Mouse (Mus musculus) midbrain, embryonic 16.5 days (tissue): Measurements from ENCODE around the gene A730015C16Rik. TPM values are rescaled to one million over a fixed set of nuclear protein-coding genes. Genes with fewer than 3 reads are reported as not detected.

ENCODE experiments used
- ATAC-seq: fragments of 200-750 bp; cut with Nextera tagmentation; 2 replicates; pipeline ENCODE4 v1.8.0; 2017; ENCODE audit warnings: moderate TSS enrichment
- H3K27ac ChIP-seq: fragments of 300-500 bp; sonication (generic); 2 replicates; pipeline ENCODE4 v1.5.1; 2014; ENCODE audit warnings: mild to moderate bottlenecking, low read length, mixed read lengths
- H3K27me3 ChIP-seq: fragments of 300-500 bp; sonication (generic); 2 replicates; pipeline ENCODE4 v1.6.1; 2014; ENCODE audit warnings: low read depth, low read length, mixed read lengths; ENCODE audit not compliant: control insufficient read depth, insufficient read depth
- H3K36me3 ChIP-seq: fragments of 300-500 bp; sonication (generic); 2 replicates; pipeline ENCODE4 v1.6.1; 2014; ENCODE audit warnings: mild to moderate bottlenecking, low read length, moderate library complexity, mixed read lengths; ENCODE audit not compliant: control insufficient read depth, insufficient read depth
- H3K4me1 ChIP-seq: fragments of 300-500 bp; sonication (generic); 2 replicates; pipeline ENCODE4 v1.6.1; 2014; ENCODE audit warnings: mild to moderate bottlenecking, low read length, mixed read lengths; ENCODE audit not compliant: control insufficient read depth, insufficient read depth
- H3K4me2 ChIP-seq: fragments of 300-500 bp; sonication (generic); 2 replicates; pipeline ENCODE4 v1.6.1; 2014; ENCODE audit warnings: mild to moderate bottlenecking, low read length, mixed read lengths
- H3K4me3 ChIP-seq: fragments of 300-500 bp; sonication (generic); 2 replicates; pipeline ENCODE4 v1.5.1; 2014; ENCODE audit warnings: low read depth, mild to moderate bottlenecking, low read length, moderate library complexity, mixed read lengths
- H3K9ac ChIP-seq: fragments of 300-500 bp; sonication (generic); 2 replicates; pipeline ENCODE4 v1.6.1; 2014; ENCODE audit warnings: low read depth, low read length, mixed read lengths
- H3K9me3 ChIP-seq: fragments of 300-500 bp; sonication (generic); replicated peaks from 2 replicates; pipeline ENCODE4 v1.6.1; 2014; ENCODE audit warnings: mild to moderate bottlenecking, low read length, mixed read lengths; ENCODE audit not compliant: control insufficient read depth, poor library complexity, severe bottlenecking
- WGBS: fragments of 180-500 bp; shearing (Covaris S2); extraction: QIAGEN DNeasy Blood & Tissue Kit; methylation state at CpG from one replicate; pipeline ENCODE4 v1.1.7; 2014; 5-methylcytosine and 5-hydroxymethylcytosine counted together
- polyA plus RNA-seq: library from polyadenylated mRNA; unstranded; fragments of >200 nt; fragmentation: Nextera tagmentation; extraction: Ambion mirVana; gene quantifications from 2 replicates; pipeline ENCODE4 v1.2.1, GENCODE M21; 2015

Gene A730015C16Rik
- polyA plus RNA-seq, 1 experiment from 2014 or later = 0.79 TPM

- Histone ChIP-seq H3K4me2 (peak within 1 kb of the TSS; percentile 99), H3K9me3 (no peaks in the 10 kb centered on the region), H3K4me3 (peak within 1 kb of the TSS; percentile 93), H3K36me3 (peaks cover 4% of the 10 kb centered on the region; the same call in 1 of the 2 replicates), H3K27ac (peak within 1 kb of the TSS; percentile 84), H3K27me3 (no peaks in the 10 kb centered on the region), H3K9ac (peak within 1 kb of the TSS; percentile 80), H3K4me1 (peaks cover 25% of the 10 kb centered on the region)
- ATAC-seq = peak; percentile 92
- under 1% methylated on average over 77 of the region's 77 CpGs for WGBS
These were observed 509 bp downstream of the A730015C16Rik start, which contains the start of gene Kti12 for GRCm38 (mm10) chr4:108847715-108848504. Kti12 (plus strand) TSS chr4:108847785.

- no peak for ATAC-seq
- H3K9me3 ChIP-seq = no peaks in the 10 kb centered on the region
- 95% methylated on average over 5 of the region's 5 CpGs for WGBS
These were observed 2.4 kb downstream of the A730015C16Rik start for GRCm38 (mm10) chr4:108845824-108846569.

DNA sequence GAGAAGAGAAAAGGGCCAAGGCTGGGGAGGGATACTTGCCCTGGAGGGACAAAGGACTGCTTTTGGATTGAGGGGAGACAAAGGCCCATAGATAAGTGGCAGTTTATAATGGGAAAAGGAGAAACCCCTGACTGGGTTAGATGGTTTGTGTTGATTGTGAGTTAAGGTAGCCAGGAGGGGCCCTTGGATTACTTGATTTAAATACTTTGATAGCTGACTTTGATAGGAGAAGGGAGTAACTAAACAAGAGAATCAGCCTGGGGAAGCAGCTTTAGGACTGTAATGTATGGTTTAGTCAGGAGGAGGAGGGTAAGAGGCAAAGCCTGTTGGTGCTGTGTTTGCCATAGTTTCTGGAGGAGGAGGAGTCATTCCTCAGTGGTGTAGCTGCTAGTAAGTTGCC lies 5.1 kb downstream of the A730015C16Rik start:
- ATAC-seq = no peak

More at GRCm38 (mm10) chr4:108845824-108846569, 2.4 kb downstream of the A730015C16Rik start:
- Histone ChIP-seq H3K4me1 (peaks cover 25% of the 10 kb centered on the region), H3K4me2 (no peak overlapping the region), H3K9ac (no peak overlapping the region), H3K4me3 (no peak overlapping the region), H3K27ac (no peak overlapping the region), H3K27me3 (no peaks in the 10 kb centered on the region), H3K36me3 (peaks cover 4% of the 10 kb centered on the region; the same call in 1 of the 2 replicates)

GRCm38 (mm10) chr4:108841920-108842578 lies 6.4 kb downstream of the A730015C16Rik start:
- H3K4me2 ChIP-seq = no peak overlapping the region
- H3K9ac ChIP-seq = no peak overlapping the region
- peaks cover 7% of the 10 kb centered on the region for H3K4me1 ChIP-seq
- no peaks in the 10 kb centered on the region for H3K27me3 ChIP-seq
- H3K4me3 ChIP-seq = no peak overlapping the region
- no peaks in the 10 kb centered on the region for H3K9me3 ChIP-seq
- no peak for ATAC-seq
- 92% methylated on average over 7 of the region's 7 CpGs for WGBS
- 0 out of 2 replicates have a peak, but pooled peaks cover 2% of the 10 kb centered on the region for H3K36me3 ChIP-seq
- no peak overlapping the region for H3K27ac ChIP-seq

More for the DNA sequence above, 5.1 kb downstream of the A730015C16Rik start:
- Histone ChIP-seq H3K27ac (no peak overlapping the region), H3K4me1 (peaks cover 4% of the 10 kb centered on the region; the same call in 1 of the 2 replicates), H3K9ac (no peak overlapping the region), H3K4me2 (no peak overlapping the region), H3K9me3 (no peaks in the 10 kb centered on the region), H3K27me3 (no peaks in the 10 kb centered on the region), H3K4me3 (no peak overlapping the region), H3K36me3 (0 out of 2 replicates have a peak, but pooled peaks cover 2% of the 10 kb centered on the region)

DNA sequence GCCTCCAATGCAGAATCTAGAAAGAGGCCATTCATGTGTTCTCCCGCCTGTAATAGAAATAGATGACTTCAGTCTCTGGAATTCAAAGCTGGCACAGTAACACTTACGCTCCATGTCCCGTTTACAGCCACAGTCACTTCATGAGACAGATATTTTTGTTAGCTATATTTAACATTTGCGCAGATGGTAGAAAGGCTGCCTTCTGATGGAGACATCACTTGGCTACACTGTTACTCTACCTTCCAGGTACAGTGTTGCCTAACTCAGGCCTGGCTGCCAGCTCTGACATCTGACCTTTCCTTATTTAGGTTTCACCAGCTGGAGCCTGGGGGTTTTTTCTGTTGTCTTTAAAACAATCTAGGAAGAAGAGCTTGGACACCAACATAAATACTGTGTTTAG lies 10.4 kb downstream of the A730015C16Rik start:
- Histone ChIP-seq H3K4me1 (peaks cover 22% of the 10 kb centered on the region), H3K4me2 (no peak overlapping the region), H3K9me3 (no peaks in the 10 kb centered on the region), H3K36me3 (0 out of 2 replicates have a peak, but pooled peaks cover 2% of the 10 kb centered on the region), H3K4me3 (no peak overlapping the region), H3K9ac (no peak overlapping the region), H3K27ac (no peak overlapping the region), H3K27me3 (no peaks in the 10 kb centered on the region)
- WGBS = 91% methylated on average over 4 of the region's 4 CpGs
- no peak for ATAC-seq

DNA sequence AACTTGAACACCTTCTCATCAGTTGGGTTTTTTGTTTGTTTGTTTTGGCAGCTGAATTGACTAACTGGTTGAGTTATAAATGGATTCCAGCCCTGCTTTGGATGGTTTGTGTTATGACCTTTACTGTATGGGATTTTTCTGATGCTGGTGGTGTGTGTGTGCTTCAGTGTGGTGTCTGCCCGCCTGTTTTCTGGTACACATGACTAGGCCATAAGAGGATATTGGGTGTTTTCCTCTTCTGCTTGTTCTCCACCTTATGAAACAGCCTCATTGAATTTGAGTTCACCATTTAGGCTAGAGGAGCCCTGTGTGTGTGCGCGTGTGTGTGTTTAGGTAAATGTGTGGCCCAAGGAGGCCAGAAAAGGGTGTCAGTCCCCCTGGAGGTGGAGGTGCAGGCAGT lies 12.9 kb downstream of the A730015C16Rik start:
- 0 out of 2 replicates have a peak, but pooled peaks cover under 1% of the 10 kb centered on the region for H3K36me3 ChIP-seq
- peak overlapping the region; percentile 70 for H3K9ac ChIP-seq
- ATAC-seq = no peak
- H3K4me2 ChIP-seq = peak overlapping the region; percentile 83
- H3K4me3 ChIP-seq = peak overlapping the region; percentile 57
- H3K9me3 ChIP-seq = no peaks in the 10 kb centered on the region
- H3K27me3 ChIP-seq = no peaks in the 10 kb centered on the region
- H3K27ac ChIP-seq = peak overlapping the region; percentile 93; the same call in 1 of the 2 replicates
- H3K4me1 ChIP-seq = peaks cover 36% of the 10 kb centered on the region
- WGBS = 60% methylated on average over 3 of the region's 3 CpGs

DNA sequence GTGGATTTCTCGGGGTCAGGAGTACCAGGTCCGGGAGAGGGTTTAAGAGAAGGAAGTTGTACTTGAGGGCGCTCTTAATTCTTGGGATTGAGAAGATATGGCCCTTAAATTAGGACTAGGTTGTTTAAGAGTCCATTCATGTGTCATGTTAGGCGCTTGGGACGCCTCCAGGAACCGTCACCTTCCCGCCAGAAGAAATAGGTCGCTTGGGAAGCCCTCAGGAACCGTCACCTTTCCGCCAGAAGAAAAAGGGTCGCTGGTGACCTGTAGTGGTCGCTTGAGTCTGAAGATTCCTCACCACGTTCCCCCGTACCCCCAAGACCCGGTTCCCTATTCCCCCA lies 13.5 kb downstream of the A730015C16Rik start:
- H3K27me3 ChIP-seq = no peaks in the 10 kb centered on the region
- ATAC-seq = no peak
- no peaks in the 10 kb centered on the region for H3K36me3 ChIP-seq
- H3K4me3 ChIP-seq = peak overlapping the region; percentile 57
- peak overlapping the region; percentile 70 for H3K9ac ChIP-seq
- H3K9me3 ChIP-seq = no peaks in the 10 kb centered on the region
- WGBS = under 1% methylated on average over 15 of the region's 15 CpGs
- H3K27ac ChIP-seq = peak overlapping the region; percentile 93
- peaks cover 36% of the 10 kb centered on the region for H3K4me1 ChIP-seq
- H3K4me2 ChIP-seq = peak overlapping the region; percentile 83

GRCm38 (mm10) chr4:108834115-108834970 lies 14.1 kb downstream of the A730015C16Rik start, which contains the start of gene Txndc12:
Txndc12 (plus strand) TSS chr4:108834601.
- Histone ChIP-seq H3K27ac (peak within 1 kb of the TSS; percentile 93), H3K9me3 (no peaks in the 10 kb centered on the region), H3K36me3 (no peaks in the 10 kb centered on the region), H3K9ac (peak within 1 kb of the TSS; percentile 88), H3K4me3 (peak within 1 kb of the TSS; percentile 57), H3K4me2 (peak within 1 kb of the TSS; percentile 83), H3K27me3 (no peaks in the 10 kb centered on the region), H3K4me1 (peaks cover 36% of the 10 kb centered on the region)
- under 1% methylated on average over 34 of the region's 34 CpGs for WGBS
- peak; percentile 81 for ATAC-seq
